Mouse (Mus musculus) bone marrow, adult 2 months (tissue): ENCODE measurements at regions not wholly inside any gene's neighbourhood (a gene's known extent, or its start where the extent isn't known, plus 50 kb on each side); places are given as distances from the start of the nearest gene placed in this dataset.

Experiments
- H3K27ac ChIP-seq: fragments of 200-500 bp; 2 replicates; pipeline ENCODE4 v1.5.1; 2012; ENCODE audit warnings: low read depth, mild to moderate bottlenecking, control low read depth, inconsistent platforms, low read length; ENCODE audit not compliant: control insufficient read depth, poor library complexity, insufficient read depth
- H3K4me1 ChIP-seq: fragments of 200-500 bp; 2 replicates; pipeline ENCODE4 v1.6.1; 2011; ENCODE audit warnings: low read length; ENCODE audit not compliant: control insufficient read depth, insufficient read depth
- H3K4me3 ChIP-seq: fragments of 200-500 bp; replicated peaks from 2 replicates; pipeline ENCODE3; 2011; ENCODE audit warnings: mild to moderate bottlenecking, low read depth, low read length, control low read depth; ENCODE audit not compliant: control insufficient read depth
- CTCF ChIP-seq: fragments of 200-500 bp; IDR thresholded peaks from 2 replicates; pipeline ENCODE4 v1.5.1; 2011; ENCODE audit warnings: low read length, control low read depth; ENCODE audit not compliant: control insufficient read depth, insufficient read depth
- POLR2A ChIP-seq: fragments of 200-500 bp; IDR thresholded peaks from 2 replicates; pipeline ENCODE4 v1.6.1; 2011; ENCODE audit warnings: low read depth, mild to moderate bottlenecking, control low read depth, low read length, borderline replicate concordance; ENCODE audit not compliant: control insufficient read depth
- WGBS: fragments of 180-500 bp; shearing (Covaris S2); methylation state at CpG from one replicate; pipeline ENCODE4 v1.1.7; 2018; 5-methylcytosine and 5-hydroxymethylcytosine counted together

DNA sequence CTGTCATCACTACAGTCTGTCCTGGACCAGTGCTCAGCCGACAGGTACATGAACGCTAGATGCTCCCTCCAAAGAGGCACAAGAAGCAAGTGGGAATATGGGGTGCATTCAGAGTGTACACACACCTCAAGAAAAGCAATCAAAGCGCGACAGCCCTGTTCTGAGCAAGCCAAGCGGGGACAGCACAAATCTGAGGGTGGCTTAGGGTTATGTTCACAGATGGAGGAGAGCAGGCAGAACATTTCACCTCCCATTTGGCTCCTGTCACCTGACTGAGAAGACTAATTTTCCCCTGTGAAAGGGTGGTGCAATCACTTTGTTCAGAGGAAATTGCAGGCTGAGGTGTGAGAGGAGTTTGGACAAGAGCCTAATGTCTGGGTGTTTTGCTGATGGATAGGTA, 106.8 kb upstream of the Wscd1 start:
- no peak overlapping the region for H3K27ac ChIP-seq
- no peak for TF ChIP-seq POLR2A
- no peak for TF ChIP-seq CTCF
- H3K4me1 ChIP-seq, result no peaks in the 10 kb centered on the region
- no peak overlapping the region for H3K4me3 ChIP-seq
- 79% methylated on average over 5 of the region's 5 CpGs for WGBS

DNA sequence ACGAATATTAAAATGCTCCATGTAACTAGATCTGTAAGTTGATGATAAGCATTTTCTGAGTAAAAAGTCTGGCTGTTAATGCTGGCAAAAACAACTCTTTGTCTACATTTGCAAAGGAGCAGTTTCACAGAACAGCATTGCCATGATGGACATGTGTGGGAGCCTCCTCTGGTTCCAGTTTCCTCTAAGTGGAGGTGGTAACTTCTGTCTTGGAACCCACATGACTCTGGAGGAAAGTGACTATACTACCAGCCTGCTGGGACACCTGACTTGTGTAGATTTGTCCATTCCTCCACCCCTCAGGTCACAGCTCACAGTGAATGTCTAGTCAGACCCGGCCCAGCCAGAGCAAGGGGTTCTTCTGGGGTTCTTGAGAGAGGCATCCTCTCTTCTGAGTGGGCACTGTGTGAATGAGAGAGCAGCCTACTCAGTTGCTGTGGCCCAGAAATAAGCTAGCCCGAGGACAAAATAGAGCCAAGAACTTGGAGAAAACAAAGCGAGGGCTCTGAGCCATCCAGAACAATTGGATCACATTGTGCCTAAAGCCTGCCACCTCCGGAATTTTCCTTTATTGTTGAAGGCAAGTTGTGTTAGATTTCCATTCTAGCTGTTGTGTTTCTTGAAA, 97.9 kb upstream of the Wscd1 start:
- Histone ChIP-seq H3K4me3 (no peak overlapping the region), H3K4me1 (no peaks in the 10 kb centered on the region), H3K27ac (no peak overlapping the region)
- TF ChIP-seq CTCF (no peak), POLR2A (no peak)
- WGBS, result 74% methylated on average over 5 of the region's 5 CpGs

DNA sequence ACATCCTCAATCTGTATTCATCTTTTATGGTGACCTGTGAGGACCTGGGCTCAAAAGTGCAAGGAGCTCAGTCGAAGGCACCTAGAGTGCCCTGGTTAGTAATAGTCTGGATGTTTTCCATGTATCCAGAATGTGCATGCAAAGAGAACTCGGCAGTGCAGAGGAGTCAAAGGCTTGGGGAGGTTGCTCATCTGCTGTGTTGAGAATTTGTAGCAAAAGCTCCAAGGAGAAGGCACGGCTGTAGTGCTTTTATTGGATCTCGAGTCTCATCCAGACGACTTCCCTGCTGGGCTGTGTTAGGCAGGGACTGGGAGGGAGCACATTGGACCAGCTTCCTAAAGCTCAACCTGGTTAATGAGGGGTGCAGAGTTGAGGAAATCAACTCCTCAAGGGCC, 97.3 kb upstream of the Wscd1 start:
- 70% methylated on average over 5 of the region's 5 CpGs for WGBS
- Histone ChIP-seq H3K4me3 (no peak overlapping the region), H3K4me1 (no peaks in the 10 kb centered on the region), H3K27ac (no peak overlapping the region)
- TF ChIP-seq CTCF (no peak), POLR2A (no peak)

DNA sequence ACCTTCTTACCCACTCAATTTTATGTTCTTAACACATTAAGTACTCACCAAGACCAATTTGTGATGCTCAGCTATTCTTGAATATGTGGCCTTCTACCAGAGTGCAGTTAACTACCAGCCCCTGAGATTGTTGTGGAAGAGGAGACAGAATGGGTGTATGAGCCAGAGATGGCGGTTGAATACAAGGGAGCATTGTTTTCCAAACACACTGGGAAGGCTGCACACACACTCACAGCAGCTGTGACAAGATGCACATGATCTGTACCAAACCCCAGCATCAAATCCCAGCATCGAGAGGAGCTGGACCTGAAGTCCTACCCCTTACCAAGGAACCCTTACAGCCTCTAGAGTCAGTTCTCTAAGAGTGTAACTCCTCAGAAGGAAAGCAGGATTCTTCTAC, 91.4 kb upstream of the Wscd1 start:
- Histone ChIP-seq H3K27ac (no peak overlapping the region), H3K4me1 (no peaks in the 10 kb centered on the region), H3K4me3 (no peak overlapping the region)
- TF ChIP-seq CTCF, result no peak
- TF ChIP-seq POLR2A, result no peak
- 67% methylated on average over 2 of the region's 2 CpGs for WGBS

DNA sequence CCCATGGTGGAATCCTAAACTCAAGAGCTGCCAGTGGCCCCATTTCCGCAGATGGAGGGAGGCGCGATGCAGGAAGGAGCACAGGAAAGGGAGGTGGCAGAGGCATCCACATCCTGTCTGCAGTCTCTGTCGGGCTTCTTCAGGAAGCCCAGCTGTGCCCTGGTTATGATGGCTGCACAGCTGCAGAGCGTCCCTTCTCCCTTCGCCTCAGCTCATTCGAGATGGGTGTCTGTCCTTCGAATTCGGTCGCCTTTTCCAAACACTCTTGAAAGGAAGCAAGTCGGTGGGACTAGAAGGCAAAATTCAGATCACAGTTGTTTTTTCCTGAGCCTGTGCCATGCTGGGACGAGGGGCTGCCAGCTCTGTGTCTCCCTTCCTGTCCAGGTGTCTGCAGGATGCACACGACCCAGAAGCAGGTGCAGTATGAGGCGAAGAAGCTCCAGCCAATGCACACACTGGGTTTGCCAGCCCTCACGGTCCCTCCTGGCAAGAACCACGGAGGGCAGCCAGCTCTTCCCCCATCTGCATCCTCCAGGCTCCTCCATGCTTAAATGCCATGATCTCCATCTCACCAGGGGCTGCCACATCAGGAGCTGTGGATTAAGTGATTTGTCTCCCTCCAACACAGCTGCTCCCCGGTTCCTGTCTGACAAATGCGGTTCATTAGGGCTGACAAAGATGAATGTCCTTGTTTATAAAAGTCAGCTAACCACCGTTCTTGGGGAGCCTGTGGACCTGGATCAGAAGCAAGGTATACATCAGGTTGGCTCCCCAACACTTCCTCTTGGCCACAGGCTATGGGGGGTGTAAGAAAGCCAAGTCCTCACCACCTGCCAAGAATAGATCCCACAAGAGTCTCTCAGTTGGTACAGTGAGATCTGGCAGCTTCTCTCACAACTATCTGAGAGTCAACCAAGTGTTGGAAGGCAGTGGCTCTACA, 79.3 kb upstream of the Wscd1 start:
- H3K4me3 ChIP-seq, result no peak overlapping the region
- H3K27ac ChIP-seq, result no peak overlapping the region
- WGBS, result 13% methylated on average over 19 of the region's 19 CpGs
- no peaks in the 10 kb centered on the region for H3K4me1 ChIP-seq
- TF ChIP-seq POLR2A (no peak), CTCF (no peak)

DNA sequence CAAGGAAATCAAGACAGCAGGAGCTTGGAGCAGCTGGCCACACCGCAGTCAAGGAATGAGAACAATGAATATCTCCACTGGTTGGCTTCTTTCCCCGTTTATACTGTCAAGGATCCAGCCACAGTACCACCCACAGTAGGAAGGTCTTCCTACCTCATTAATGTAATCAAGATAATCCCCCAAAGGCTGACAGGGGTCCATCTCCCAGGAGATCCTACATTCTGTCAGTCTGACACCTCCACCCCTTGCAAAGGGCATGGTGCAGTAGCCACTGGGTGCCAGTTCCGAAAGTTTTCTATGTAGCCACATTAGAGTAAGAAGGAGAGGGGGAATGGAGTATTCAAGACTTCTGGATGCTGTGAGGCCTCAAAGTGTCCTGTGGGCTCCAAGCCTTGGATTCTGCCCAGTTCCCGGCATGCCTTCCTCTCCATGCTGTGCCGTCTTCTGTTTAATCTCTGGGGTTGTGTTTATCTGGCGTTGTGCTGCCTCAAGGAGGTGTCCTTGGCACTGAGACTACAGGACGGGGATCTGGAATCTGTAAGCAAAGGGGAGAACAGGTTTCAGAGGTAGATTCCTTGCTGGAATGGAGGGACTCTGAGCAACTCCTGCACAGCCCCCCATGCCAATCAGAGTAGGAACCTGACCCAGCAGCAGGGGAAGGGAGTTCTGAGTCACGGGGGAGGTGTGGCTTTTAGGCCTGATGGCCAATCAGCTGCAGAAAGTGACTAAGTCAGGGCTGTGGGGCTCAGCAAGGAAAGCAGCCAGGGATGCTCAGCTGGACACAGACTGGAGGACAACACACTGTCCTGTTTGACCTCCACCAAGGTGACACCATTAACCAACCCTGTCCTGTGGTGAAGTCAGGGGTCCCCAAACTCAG, 77.3 kb upstream of the Wscd1 start:
- no peak overlapping the region for H3K27ac ChIP-seq
- H3K4me3 ChIP-seq, result no peak overlapping the region
- WGBS, result 75% methylated on average over 8 of the region's 8 CpGs
- TF ChIP-seq POLR2A, result no peak
- TF ChIP-seq CTCF, result no peak
- no peaks in the 10 kb centered on the region for H3K4me1 ChIP-seq

DNA sequence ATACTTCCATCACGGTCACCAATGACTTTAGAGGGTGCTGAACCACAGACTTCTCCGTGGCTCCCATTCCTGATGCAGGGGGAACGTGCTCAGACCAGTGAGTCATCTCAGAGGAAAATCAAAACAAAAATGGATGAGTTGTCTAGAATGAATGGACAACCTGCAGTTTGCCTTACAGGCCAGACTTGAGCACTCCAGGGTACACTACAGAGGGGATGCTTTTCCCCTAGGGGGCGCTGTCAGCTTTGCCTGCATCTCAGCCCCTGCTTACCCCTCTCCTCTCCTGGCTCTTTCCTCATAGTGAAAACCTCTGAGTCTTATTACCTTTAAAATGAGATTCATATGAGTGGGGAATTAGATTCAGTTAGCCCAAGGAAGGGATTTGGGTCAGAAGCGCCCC, 75.4 kb upstream of the Wscd1 start:
- H3K4me3 ChIP-seq, result no peak overlapping the region
- TF ChIP-seq POLR2A (no peak), CTCF (0 out of 2 replicates have a peak, but pooled peaks have one; percentile 27)
- H3K27ac ChIP-seq, result no peak overlapping the region
- no peaks in the 10 kb centered on the region for H3K4me1 ChIP-seq
- WGBS, result 41% methylated on average over 5 of the region's 5 CpGs
